Mouse (Mus musculus) midbrain, embryonic 15.5 days (tissue): ENCODE measurements around the gene Utp14a. TPM values are rescaled to one million over a fixed set of nuclear protein-coding genes. Genes with fewer than 3 reads are reported as not detected.

ENCODE experiments used
- ATAC-seq: fragments of 200-750 bp; cut with Nextera tagmentation; replicated peaks from 2 replicates; pipeline ENCODE4 v1.8.0; 2017; ENCODE audit warnings: moderate TSS enrichment
- H3K27ac ChIP-seq: fragments of 300-500 bp; sonication (generic); 2 replicates; pipeline ENCODE4 v1.5.1; 2015; ENCODE audit warnings: mild to moderate bottlenecking, inconsistent platforms
- H3K27me3 ChIP-seq: fragments of 300-500 bp; sonication (generic); replicated peaks from 2 replicates; pipeline ENCODE4 v1.6.1; 2015; ENCODE audit warnings: inconsistent platforms
- H3K36me3 ChIP-seq: fragments of 300-500 bp; sonication (generic); replicated peaks from 2 replicates; pipeline ENCODE4 v1.6.1; 2015; ENCODE audit warnings: inconsistent platforms
- H3K4me1 ChIP-seq: fragments of 300-500 bp; sonication (generic); 2 replicates; pipeline ENCODE4 v1.6.1; 2015; ENCODE audit warnings: inconsistent platforms
- H3K4me2 ChIP-seq: fragments of 300-500 bp; sonication (generic); 2 replicates; pipeline ENCODE4 v1.6.1; 2015; ENCODE audit warnings: inconsistent platforms, mild to moderate bottlenecking, moderate library complexity
- H3K4me3 ChIP-seq: fragments of 300-500 bp; sonication (generic); 2 replicates; pipeline ENCODE4 v1.5.1; 2015; ENCODE audit warnings: mild to moderate bottlenecking, inconsistent platforms
- H3K9ac ChIP-seq: fragments of 300-500 bp; sonication (generic); 2 replicates; pipeline ENCODE4 v1.6.1; 2015; ENCODE audit warnings: mild to moderate bottlenecking, inconsistent platforms
- H3K9me3 ChIP-seq: fragments of 300-500 bp; sonication (generic); 2 replicates; pipeline ENCODE4 v1.6.1; 2016; ENCODE audit warnings: inconsistent platforms
- WGBS: fragments of 180-500 bp; shearing (Covaris S2); methylation state at CpG from one replicate; pipeline ENCODE4 v1.1.7; 2015; ENCODE audit warnings: mixed read lengths; 5-methylcytosine and 5-hydroxymethylcytosine counted together
- polyA plus RNA-seq: library from polyadenylated mRNA; unstranded; fragments of >200 nt; fragmentation: Nextera tagmentation; extraction: Ambion mirVana; gene quantifications from 2 replicates; pipeline ENCODE4 v1.2.1, GENCODE M21; 2015

Gene Utp14a
- polyA plus RNA-seq, 1 experiment from 2014 or later = 16.0 TPM

GRCm38 (mm10) chrX:48318194-48318593, 61.5 kb downstream of the Utp14a start:
- Histone ChIP-seq H3K36me3 (no peaks in the 10 kb centered on the region), H3K4me2 (no peak overlapping the region), H3K27ac (no peak overlapping the region), H3K4me1 (peaks cover 4% of the 10 kb centered on the region; the same call in 1 of the 2 replicates), H3K4me3 (no peak overlapping the region), H3K27me3 (no peaks in the 10 kb centered on the region), H3K9me3 (no peaks in the 10 kb centered on the region), H3K9ac (no peak overlapping the region)
- WGBS = 36% methylated on average over 9 of the region's 9 CpGs
- ATAC-seq = no peak

Other genes with a start within 250 kb of the Utp14a start
- gene Apln, start 222.0 kb upstream of the Utp14a start, polyA plus RNA-seq = 3.5 and 4.3 TPM in 2 replicates
- gene Xpnpep2, start 148.1 kb upstream of the Utp14a start, polyA plus RNA-seq = 0.65 and 1.2 TPM in 2 replicates
- 0.83 and 1.2 TPM in 2 replicates for gene Sash3, start 110.4 kb upstream of the Utp14a start, polyA plus RNA-seq
- gene Zdhhc9, start 48.0 kb upstream of the Utp14a start, polyA plus RNA-seq = 10.4 and 11.3 TPM in 2 replicates
- gene Bcorl1, start 84.5 kb downstream of the Utp14a start, polyA plus RNA-seq = 6.2 and 8.4 TPM in 2 replicates
- gene Elf4, start 206.3 kb downstream of the Utp14a start, polyA plus RNA-seq = 0.50 and 0.80 TPM in 2 replicates